Mouse (Mus musculus) cerebellum, adult 2 months (tissue): ENCODE measurements around the gene Ccdc167. TPM values are rescaled to one million over a fixed set of nuclear protein-coding genes. Genes with fewer than 3 reads are reported as not detected.
A peak's percentile ranks its signal among the peaks of the same experiment; 100 is the strongest.

Experiments used
- DNase-seq, 2 experiments: peaks; one replicate each; pipeline ENCODE4 v3.0.0; 2021
- H3K27ac ChIP-seq: fragments of 200-500 bp; 2 replicates; pipeline ENCODE4 v1.5.1; 2012; ENCODE audit warnings: low read length, control low read depth, inconsistent platforms; ENCODE audit not compliant: insufficient read depth
- H3K27me3 ChIP-seq: fragments of 200-500 bp; 2 replicates; pipeline ENCODE4 v1.6.1; 2012; ENCODE audit warnings: inconsistent platforms, mild to moderate bottlenecking, low read length, moderate library complexity; ENCODE audit not compliant: control insufficient read depth, insufficient read depth
- H3K4me1 ChIP-seq: fragments of 200-500 bp; 2 replicates; pipeline ENCODE4 v1.6.1; 2011; ENCODE audit warnings: low read length; ENCODE audit not compliant: control insufficient read depth, insufficient read depth
- H3K4me3 ChIP-seq: fragments of 200-500 bp; replicated peaks from 2 replicates; pipeline ENCODE3; 2011; ENCODE audit warnings: mild to moderate bottlenecking, low read depth, low read length, control low read depth; ENCODE audit not compliant: insufficient read depth
- CTCF ChIP-seq: fragments of 200-500 bp; IDR thresholded peaks from 2 replicates; pipeline ENCODE4 v1.5.1; 2011; ENCODE audit warnings: low read depth, mild to moderate bottlenecking, control low read depth, low read length, moderate library complexity, borderline replicate concordance; ENCODE audit not compliant: insufficient read depth
- POLR2A ChIP-seq: fragments of 200-500 bp; IDR thresholded peaks from 2 replicates; pipeline ENCODE4 v1.6.1; 2011; ENCODE audit warnings: low read length, control low read depth, borderline replicate concordance; ENCODE audit not compliant: insufficient read depth
- WGBS: fragments of 180-500 bp; shearing (Covaris S2); methylation state at CpG from one replicate; pipeline ENCODE4 v1.1.7; 2018; 5-methylcytosine and 5-hydroxymethylcytosine counted together
- polyA plus RNA-seq: library from polyadenylated mRNA; depleted of rRNA; stranded (reverse); fragments of >200 nt; gene quantifications from 2 replicates; pipeline ENCODE4 v1.2.3, GENCODE M21; 2012

The Ccdc167 gene
- polyA plus RNA-seq, 1 experiment: 25.9 TPM

GRCm38 (mm10) chr17:29680174-29680573 is 36.7 kb downstream of the Ccdc167 start:
- H3K4me3 ChIP-seq: no peak overlapping the region
- peak overlapping the region; percentile 49; the same call in 1 of the 2 replicates for H3K27ac ChIP-seq
- WGBS: 7% methylated on average over 2 of the region's 2 CpGs
- peaks cover 37% of the 10 kb centered on the region for H3K4me1 ChIP-seq
- TF ChIP-seq POLR2A (no peak), CTCF (no peak)
- H3K27me3 ChIP-seq: no peaks in the 10 kb centered on the region
- peak; percentile 96 to 99 for DNase-seq

- no peak overlapping the region for H3K27ac ChIP-seq
- no peaks in the 10 kb centered on the region for H3K27me3 ChIP-seq
- no peak for DNase-seq
- no peak overlapping the region for H3K4me3 ChIP-seq
- 48% methylated on average over 6 of the region's 6 CpGs for WGBS
- TF ChIP-seq CTCF: no peak
- TF ChIP-seq POLR2A: no peak
- H3K4me1 ChIP-seq: peaks cover 37% of the 10 kb centered on the region
Measured at GRCm38 (mm10) chr17:29679038-29679767, 37.6 kb downstream of the Ccdc167 start.

GRCm38 (mm10) chr17:29678526-29678925 is 38.3 kb downstream of the Ccdc167 start:
- WGBS: 82% methylated on average over 8 of the region's 8 CpGs
- Histone ChIP-seq H3K27ac (no peak overlapping the region), H3K4me3 (no peak overlapping the region), H3K27me3 (no peaks in the 10 kb centered on the region), H3K4me1 (peaks cover 37% of the 10 kb centered on the region)
- TF ChIP-seq POLR2A: no peak
- no peak for TF ChIP-seq CTCF
- no peak for DNase-seq

- no peak overlapping the region for H3K4me3 ChIP-seq
- no peak overlapping the region for H3K27ac ChIP-seq
- DNase-seq: no peak
- WGBS: 97% methylated on average over 4 of the region's 4 CpGs
- TF ChIP-seq CTCF (no peak), POLR2A (no peak)
- H3K27me3 ChIP-seq: no peaks in the 10 kb centered on the region
- H3K4me1 ChIP-seq: peaks cover 24% of the 10 kb centered on the region
Measured at GRCm38 (mm10) chr17:29673325-29673724, 43.5 kb downstream of the Ccdc167 start.

GRCm38 (mm10) chr17:29671021-29671420 is 45.8 kb downstream of the Ccdc167 start:
- TF ChIP-seq CTCF (no peak), POLR2A (no peak)
- 0 out of 2 replicates have a peak overlapping the region, but pooled peaks have one; percentile 7 for H3K27ac ChIP-seq
- no peak overlapping the region for H3K4me3 ChIP-seq
- DNase-seq: peak in 1 of 2 experiments; percentile 47
- H3K27me3 ChIP-seq: no peaks in the 10 kb centered on the region
- H3K4me1 ChIP-seq: peaks cover 28% of the 10 kb centered on the region
- WGBS: 10% methylated on average over 2 of the region's 2 CpGs

- H3K4me3 ChIP-seq: no peak overlapping the region
- TF ChIP-seq POLR2A (no peak), CTCF (no peak)
- DNase-seq: no peak
- H3K27ac ChIP-seq: no peak overlapping the region
- peaks cover 28% of the 10 kb centered on the region for H3K4me1 ChIP-seq
- no peaks in the 10 kb centered on the region for H3K27me3 ChIP-seq
Measured at GRCm38 (mm10) chr17:29669936-29670335, 46.9 kb downstream of the Ccdc167 start.

GRCm38 (mm10) chr17:29669030-29669429 is 47.8 kb downstream of the Ccdc167 start:
- Histone ChIP-seq H3K4me1 (peaks cover 28% of the 10 kb centered on the region), H3K27ac (peak overlapping the region; percentile 44), H3K27me3 (no peaks in the 10 kb centered on the region), H3K4me3 (no peak overlapping the region)
- 73% methylated on average over 4 of the region's 4 CpGs for WGBS
- no peak for DNase-seq
- TF ChIP-seq POLR2A (no peak), CTCF (no peak)
